Mouse (Mus musculus) spleen, adult 2 months (tissue): ENCODE measurements around the gene Lpar3.

ENCODE experiments used
- CTCF ChIP-seq: fragments of 200-500 bp; IDR thresholded peaks from 2 replicates; pipeline ENCODE4 v1.5.1; 2011; ENCODE audit warnings: mild to moderate bottlenecking, inconsistent platforms; ENCODE audit not compliant: insufficient read depth, insufficient read length, insufficient replicate concordance; ENCODE audit errors: extremely low read depth
- POLR2A ChIP-seq: fragments of 200-500 bp; IDR thresholded peaks from 2 replicates; pipeline ENCODE4 v1.6.1; 2011; ENCODE audit warnings: low read depth, low read length, inconsistent platforms

DNA sequence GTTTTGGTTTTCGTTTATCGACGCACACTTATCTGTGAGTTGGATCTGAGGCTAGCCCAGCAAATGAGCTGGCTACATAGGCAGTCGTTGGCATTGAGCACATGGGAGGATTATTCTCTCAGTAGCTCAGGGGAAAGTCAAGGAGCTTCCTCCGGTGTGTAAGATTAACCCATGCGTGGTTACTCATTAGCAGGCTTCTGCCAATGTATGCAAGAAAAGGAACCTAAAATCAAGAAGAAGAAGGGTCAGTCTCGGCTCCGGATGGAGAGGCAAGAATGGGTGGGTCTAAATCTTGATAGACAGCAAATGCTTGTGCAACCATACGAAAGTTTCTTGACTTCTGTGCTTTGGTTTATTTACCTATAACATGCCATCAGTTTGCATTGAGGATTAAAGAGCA is 46.5 kb upstream of the Lpar3 start:
- TF ChIP-seq CTCF (no peak), POLR2A (no peak)
